Mouse (Mus musculus) megakaryocyte progenitor cell, adult 5-6 weeks (primary cell): ENCODE measurements around the gene Wdsub1. TPM values are rescaled to one million over a fixed set of nuclear protein-coding genes. Genes with fewer than 3 reads are reported as not detected.
A peak's percentile ranks its signal among the peaks of the same experiment; 100 is the strongest.

Experiments
- ATAC-seq: replicated peaks from 2 replicates; pipeline ENCODE4 v1.8.0; 2016; ENCODE audit warnings: mild to moderate bottlenecking, moderate TSS enrichment, inconsistent platforms; ENCODE audit not compliant: poor library complexity
- total RNA-seq, 2 experiments: library from RNA; stranded (forward) in 1 of 2; stranded (reverse) in 1 of 2; fragments of 157-497, 149-512 nt in 1 of 2; fragments of 200-1000 nt in 1 of 2; gene quantifications; 2 replicates each; pipeline versions ENCODE4 v1.2.3 to v1.2.4; 2015 to 2017

Wdsub1 gene
- total RNA-seq, 2 experiments from 2014 or later: 9.3 to 12.2 TPM

DNA sequence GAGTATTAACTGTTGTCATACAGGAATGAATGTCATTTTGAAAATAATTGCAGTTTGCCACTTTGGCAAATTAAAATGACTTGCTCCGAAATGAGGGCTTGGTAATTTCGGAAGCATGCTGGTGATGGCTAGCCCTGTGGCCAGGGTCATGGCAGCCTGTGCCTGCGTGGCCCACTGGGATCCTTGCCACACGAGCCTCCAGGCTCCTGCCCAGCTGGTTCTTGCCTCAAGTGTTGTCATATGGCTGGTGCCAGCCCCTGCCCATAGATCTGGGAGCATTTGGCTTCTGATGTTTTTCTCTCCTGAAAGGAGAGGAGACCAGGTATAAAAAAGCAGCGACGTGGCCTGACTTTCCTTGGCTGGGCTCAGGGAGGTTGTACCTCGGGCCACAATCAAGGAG, 72.4 kb downstream of the Wdsub1 start:
- no peak for ATAC-seq

DNA sequence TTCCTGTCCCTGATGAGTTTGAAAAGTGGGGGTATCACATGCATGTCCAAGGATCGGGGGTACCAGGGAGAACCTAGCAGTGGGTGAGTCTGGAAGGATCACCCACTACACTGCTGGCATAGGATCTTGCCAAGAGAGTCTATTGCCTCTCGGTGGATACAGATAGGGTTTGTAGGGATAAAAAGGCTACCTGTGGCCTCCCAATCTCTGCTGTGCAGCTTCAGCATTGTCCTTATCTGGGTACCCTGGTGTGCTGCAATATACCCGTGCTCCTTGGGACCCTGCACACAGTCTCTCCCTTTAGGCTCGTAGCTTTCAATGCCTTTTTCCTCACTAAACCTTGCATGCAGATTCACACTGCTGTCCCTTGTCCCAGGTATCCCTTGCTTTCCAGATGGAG, 73.8 kb downstream of the Wdsub1 start:
- peak; percentile 37; the same call in 1 of the 2 replicates for ATAC-seq

DNA sequence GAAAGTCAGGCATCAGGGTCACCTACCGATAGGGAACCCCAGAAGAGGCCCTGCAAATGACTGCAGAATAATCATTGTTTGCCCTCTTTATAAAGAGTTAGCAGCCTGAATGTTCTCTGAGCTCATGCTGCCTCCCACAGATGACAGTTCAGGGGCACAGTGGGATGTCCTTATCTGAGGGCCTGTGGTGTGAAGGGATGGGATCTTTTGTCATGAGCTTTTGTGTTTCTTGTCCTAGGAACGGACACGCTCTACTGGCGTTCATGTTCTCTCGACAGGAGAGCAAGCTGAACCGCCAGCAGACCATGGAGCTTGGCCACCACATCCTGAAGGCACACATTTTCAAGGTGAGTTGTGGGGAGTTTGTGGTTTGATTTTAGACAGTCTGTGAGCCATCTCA, 76.4 kb downstream of the Wdsub1 start:
- no peak for ATAC-seq

DNA sequence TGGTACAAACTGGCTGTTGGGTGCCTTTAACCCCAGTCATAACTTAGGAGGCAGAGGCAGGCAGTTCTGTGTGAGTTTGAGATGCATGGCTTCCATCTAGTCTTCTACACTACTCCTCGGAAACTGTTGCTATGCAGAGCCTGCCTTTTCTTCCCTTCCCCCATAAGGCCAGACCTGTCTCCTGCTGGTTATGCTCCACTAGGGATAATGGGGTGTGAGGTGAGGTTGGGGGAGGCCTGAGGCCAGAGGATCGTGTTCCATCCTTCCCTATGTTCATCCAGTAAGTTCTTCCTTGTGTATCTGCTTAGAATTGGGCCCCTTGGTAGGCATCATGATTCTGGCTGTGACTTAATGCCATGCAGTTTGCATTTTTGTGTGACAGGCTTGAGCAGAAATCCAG, 76.8 kb downstream of the Wdsub1 start:
- ATAC-seq: no peak

DNA sequence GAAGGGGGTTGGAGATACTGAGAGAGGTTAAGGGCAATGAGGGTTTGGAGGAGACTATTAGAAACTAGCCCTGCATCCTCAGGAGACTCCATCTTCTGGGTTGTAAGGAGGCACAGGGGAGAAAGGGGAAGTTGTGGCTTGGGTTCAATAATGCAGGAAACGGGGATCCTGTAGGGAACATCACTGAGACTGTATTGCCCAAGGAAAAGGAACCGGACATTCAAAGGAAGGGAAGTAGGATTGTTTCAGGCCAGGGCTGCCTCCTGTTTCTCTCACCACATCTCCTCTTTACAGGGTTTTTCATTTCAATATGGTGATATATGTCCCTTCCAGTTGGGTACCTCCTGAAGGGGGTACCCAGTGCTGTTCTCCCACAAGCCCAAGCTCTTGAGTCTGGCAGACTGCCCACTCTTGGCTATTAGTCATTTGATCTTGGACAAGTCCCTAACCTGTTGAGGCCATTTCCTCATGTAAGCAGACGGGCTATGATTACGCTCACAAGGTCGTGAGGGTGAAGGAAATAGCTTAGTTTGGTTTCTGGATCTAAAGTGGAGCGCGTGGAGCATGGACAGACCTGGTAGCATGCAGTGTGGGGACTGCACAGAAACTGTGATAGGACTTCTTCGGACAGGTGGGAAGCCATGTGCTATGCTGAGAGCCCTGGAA, 79.5 kb downstream of the Wdsub1 start:
- peak; percentile 77 for ATAC-seq
